Mouse (Mus musculus) stomach, embryonic 16.5 days (tissue): ENCODE results near the gene 4930579F01Rik. TPM values are rescaled to one million over a fixed set of nuclear protein-coding genes. Genes with fewer than 3 reads are reported as not detected.
A peak's percentile ranks its signal among the peaks of the same experiment; 100 is the strongest.

Experiments used
- ATAC-seq: fragments of 200-750 bp; cut with Nextera tagmentation; 2 replicates; pipeline ENCODE4 v1.8.0; 2017; ENCODE audit warnings: moderate number of reproducible peaks, moderate TSS enrichment; ENCODE audit not compliant: insufficient read depth, low FRiP score
- H3K27ac ChIP-seq: fragments of 300-500 bp; sonication (generic); 2 replicates; pipeline ENCODE4 v1.5.1; 2014; ENCODE audit warnings: low read length
- H3K27me3 ChIP-seq: fragments of 300-500 bp; sonication (generic); 2 replicates; pipeline ENCODE4 v1.6.1; 2014; ENCODE audit warnings: low read length, control low read depth, mixed read lengths; ENCODE audit not compliant: control insufficient read depth, insufficient read depth
- H3K36me3 ChIP-seq: fragments of 300-500 bp; sonication (generic); 2 replicates; pipeline ENCODE4 v1.6.1; 2014; ENCODE audit warnings: low read length; ENCODE audit not compliant: control insufficient read depth, insufficient read depth
- H3K4me1 ChIP-seq: fragments of 300-500 bp; sonication (generic); 2 replicates; pipeline ENCODE4 v1.6.1; 2014; ENCODE audit warnings: low read length, control low read depth, mixed read lengths; ENCODE audit not compliant: control insufficient read depth, insufficient read depth
- H3K4me2 ChIP-seq: fragments of 300-500 bp; sonication (generic); 2 replicates; pipeline ENCODE4 v1.6.1; 2014; ENCODE audit warnings: low read depth, low read length, mixed read lengths
- H3K4me3 ChIP-seq: fragments of 300-500 bp; sonication (generic); replicated peaks from 2 replicates; pipeline ENCODE4 v1.5.1; 2014; ENCODE audit warnings: mild to moderate bottlenecking, low read length
- H3K9ac ChIP-seq: fragments of 300-500 bp; sonication (generic); 2 replicates; pipeline ENCODE4 v1.6.1; 2014; ENCODE audit warnings: low read length
- H3K9me3 ChIP-seq: fragments of 300-500 bp; sonication (generic); replicated peaks from 2 replicates; pipeline ENCODE4 v1.6.1; 2016; ENCODE audit warnings: low read length, control low read depth; ENCODE audit not compliant: control insufficient read depth
- WGBS: fragments of 180-500 bp; shearing (Covaris S2); extraction: QIAGEN DNeasy Blood & Tissue Kit; methylation state at CpG from one replicate; pipeline ENCODE4 v1.1.7; 2014; 5-methylcytosine and 5-hydroxymethylcytosine counted together
- polyA plus RNA-seq: library from polyadenylated mRNA; unstranded; fragments of >200 nt; fragmentation: Nextera tagmentation; extraction: Ambion mirVana; gene quantifications from 2 replicates; pipeline ENCODE4 v1.2.1, GENCODE M21; 2015

4930579F01Rik gene
- polyA plus RNA-seq, 1 experiment from 2014 or later = 0.13 TPM

DNA sequence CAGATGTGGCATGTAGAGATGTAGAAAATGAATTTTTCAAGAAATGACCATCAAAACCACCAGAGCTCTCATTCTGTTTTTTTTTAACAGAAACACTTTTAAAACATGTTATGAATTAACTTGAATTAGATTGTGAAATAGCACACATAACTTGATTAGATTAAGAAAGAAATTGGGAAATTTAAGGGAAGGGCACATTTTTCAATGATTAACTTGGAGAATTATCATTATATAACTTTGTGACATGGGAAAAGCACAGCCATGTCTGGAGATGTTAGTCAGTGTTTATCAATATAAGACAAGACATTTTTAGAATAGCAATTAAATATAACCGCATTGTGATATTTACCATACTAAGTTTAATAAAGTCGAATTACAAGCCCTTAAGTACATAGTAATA, 37.9 kb upstream of the 4930579F01Rik start:
- ATAC-seq = no peak
- WGBS = 70% methylated on average over 2 of the region's 2 CpGs

DNA sequence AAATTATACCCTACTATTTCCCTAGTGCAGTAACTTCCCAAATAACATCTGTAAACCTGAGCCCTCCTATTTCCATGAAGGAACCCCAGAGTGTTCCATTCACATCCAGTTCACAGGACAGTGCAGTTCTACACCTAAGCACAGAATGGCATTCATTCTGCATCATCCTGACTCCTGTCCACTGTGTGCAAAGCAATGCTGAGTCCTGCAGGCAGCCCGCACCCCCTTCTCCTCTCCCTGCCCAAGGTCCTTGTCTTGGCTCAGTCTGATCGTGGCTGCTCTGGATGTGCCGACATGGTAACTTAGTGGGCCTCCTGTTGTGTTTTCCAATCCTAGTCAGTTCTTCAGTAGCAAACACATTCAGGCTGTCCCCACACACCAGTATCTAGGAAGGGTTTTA, 36.6 kb upstream of the 4930579F01Rik start:
- WGBS = 85% methylated on average over 3 of the region's 3 CpGs
- no peaks in the 10 kb centered on the region for H3K4me1 ChIP-seq
- no peak overlapping the region for H3K4me3 ChIP-seq
- H3K27me3 ChIP-seq = no peaks in the 10 kb centered on the region
- no peak overlapping the region for H3K27ac ChIP-seq
- H3K36me3 ChIP-seq = no peaks in the 10 kb centered on the region
- H3K4me2 ChIP-seq = no peak overlapping the region
- H3K9ac ChIP-seq = no peak overlapping the region
- no peaks in the 10 kb centered on the region for H3K9me3 ChIP-seq
- ATAC-seq = no peak

More for the DNA sequence above, 37.9 kb upstream of the 4930579F01Rik start:
- no peak overlapping the region for H3K4me2 ChIP-seq
- no peak overlapping the region for H3K4me3 ChIP-seq
- H3K27ac ChIP-seq = no peak overlapping the region
- H3K9ac ChIP-seq = no peak overlapping the region
- no peaks in the 10 kb centered on the region for H3K36me3 ChIP-seq
- H3K27me3 ChIP-seq = no peaks in the 10 kb centered on the region
- no peaks in the 10 kb centered on the region for H3K4me1 ChIP-seq
- H3K9me3 ChIP-seq = no peaks in the 10 kb centered on the region

DNA sequence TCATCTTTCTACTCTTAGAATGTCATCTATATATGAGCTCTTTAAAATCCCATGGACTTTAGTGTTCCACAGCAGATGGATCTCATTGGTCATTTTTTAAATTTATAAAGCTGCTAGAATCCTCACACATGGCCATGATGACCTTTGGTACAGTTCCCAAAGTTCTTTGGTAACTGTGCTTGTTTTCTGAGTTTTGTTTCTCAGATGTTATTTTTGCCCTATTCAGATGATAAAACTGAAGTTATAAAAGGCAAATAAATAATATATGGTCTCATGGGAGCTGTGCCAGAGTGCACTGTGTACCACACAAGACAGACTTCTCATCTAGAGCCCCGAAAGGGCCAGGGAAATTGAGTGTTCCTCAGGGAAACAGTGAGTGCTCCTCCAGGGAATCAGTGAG, 35.8 kb upstream of the 4930579F01Rik start:
- ATAC-seq = no peak

DNA sequence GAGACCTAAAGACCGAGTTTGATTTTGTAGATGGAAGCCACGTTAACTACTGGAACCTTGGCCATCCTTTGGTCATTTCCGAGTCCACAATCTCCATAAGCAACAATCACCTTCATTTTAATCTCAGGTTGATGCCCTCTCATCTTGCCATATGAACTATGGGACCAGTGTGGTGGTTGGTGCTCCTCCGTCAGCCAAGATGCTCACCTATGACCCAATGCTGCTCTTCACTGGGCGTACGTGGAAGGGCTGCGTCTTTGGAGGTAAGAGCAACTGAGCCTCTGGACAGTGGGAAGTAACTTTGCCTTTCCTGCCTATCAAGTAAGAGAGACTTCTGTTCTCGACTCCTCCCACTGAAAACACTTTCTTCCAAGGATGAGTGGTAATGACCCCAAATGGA, 34.2 kb upstream of the 4930579F01Rik start:
- no peaks in the 10 kb centered on the region for H3K9me3 ChIP-seq
- 91% methylated on average over 8 of the region's 8 CpGs for WGBS
- H3K27ac ChIP-seq = no peak overlapping the region
- H3K36me3 ChIP-seq = no peaks in the 10 kb centered on the region
- no peaks in the 10 kb centered on the region for H3K27me3 ChIP-seq
- no peak for ATAC-seq
- H3K4me3 ChIP-seq = no peak overlapping the region
- H3K4me1 ChIP-seq = no peaks in the 10 kb centered on the region
- no peak overlapping the region for H3K9ac ChIP-seq
- no peak overlapping the region for H3K4me2 ChIP-seq

More for the DNA sequence above, 35.8 kb upstream of the 4930579F01Rik start:
- 89% methylated on average over 1 of the region's 1 CpGs for WGBS
- Histone ChIP-seq H3K9me3 (no peaks in the 10 kb centered on the region), H3K36me3 (no peaks in the 10 kb centered on the region), H3K27me3 (no peaks in the 10 kb centered on the region), H3K4me2 (no peak overlapping the region), H3K4me1 (no peaks in the 10 kb centered on the region), H3K9ac (no peak overlapping the region), H3K27ac (no peak overlapping the region), H3K4me3 (no peak overlapping the region)

DNA sequence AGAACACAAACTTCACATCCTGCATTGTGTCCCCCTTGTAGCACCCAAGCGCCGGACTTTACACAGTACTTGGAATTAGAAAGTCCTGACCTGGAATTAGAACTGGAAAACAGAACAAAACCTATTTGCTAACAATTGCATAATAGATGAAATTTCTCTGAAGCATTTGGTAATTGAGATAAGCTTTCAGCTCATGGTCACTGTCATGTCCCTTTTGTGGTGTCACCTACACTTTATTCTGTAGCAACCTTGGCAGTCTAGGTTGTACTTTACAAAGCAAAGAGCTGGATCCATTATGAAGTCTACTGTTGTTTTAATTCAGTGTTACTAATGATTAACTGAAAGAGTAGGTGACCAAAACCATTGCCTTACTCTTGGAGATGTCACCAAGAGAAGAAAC, 33.5 kb upstream of the 4930579F01Rik start:
- Histone ChIP-seq H3K4me3 (no peak overlapping the region), H3K27ac (no peak overlapping the region), H3K27me3 (no peaks in the 10 kb centered on the region), H3K9ac (no peak overlapping the region), H3K9me3 (no peaks in the 10 kb centered on the region), H3K36me3 (no peaks in the 10 kb centered on the region), H3K4me2 (no peak overlapping the region), H3K4me1 (no peaks in the 10 kb centered on the region)
- WGBS = 78% methylated on average over 2 of the region's 2 CpGs
- ATAC-seq = no peak

DNA sequence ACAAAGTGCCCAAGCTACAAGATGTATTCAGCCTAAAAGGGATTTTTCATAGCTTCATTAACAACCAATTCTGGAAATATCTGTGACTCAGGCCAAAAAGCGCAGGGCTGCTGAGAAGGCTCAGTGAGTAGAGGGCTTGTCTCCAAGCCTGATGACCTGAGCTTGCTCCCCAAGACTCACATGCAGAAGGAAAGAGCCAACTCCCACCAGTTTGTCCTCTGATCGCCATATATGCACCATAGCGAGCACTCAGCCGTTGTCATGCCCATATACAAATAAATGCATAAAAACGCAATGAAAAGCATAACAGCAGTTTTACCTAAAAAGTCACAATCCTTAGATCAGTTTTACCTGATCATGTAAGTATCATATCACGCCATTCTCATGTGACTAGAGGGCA, 32.9 kb upstream of the 4930579F01Rik start:
- no peak for ATAC-seq
- Histone ChIP-seq H3K4me2 (no peak overlapping the region), H3K36me3 (no peaks in the 10 kb centered on the region), H3K4me1 (no peaks in the 10 kb centered on the region), H3K4me3 (no peak overlapping the region), H3K9ac (no peak overlapping the region), H3K9me3 (no peaks in the 10 kb centered on the region), H3K27me3 (no peaks in the 10 kb centered on the region), H3K27ac (no peak overlapping the region)
- WGBS = 95% methylated on average over 6 of the region's 6 CpGs

DNA sequence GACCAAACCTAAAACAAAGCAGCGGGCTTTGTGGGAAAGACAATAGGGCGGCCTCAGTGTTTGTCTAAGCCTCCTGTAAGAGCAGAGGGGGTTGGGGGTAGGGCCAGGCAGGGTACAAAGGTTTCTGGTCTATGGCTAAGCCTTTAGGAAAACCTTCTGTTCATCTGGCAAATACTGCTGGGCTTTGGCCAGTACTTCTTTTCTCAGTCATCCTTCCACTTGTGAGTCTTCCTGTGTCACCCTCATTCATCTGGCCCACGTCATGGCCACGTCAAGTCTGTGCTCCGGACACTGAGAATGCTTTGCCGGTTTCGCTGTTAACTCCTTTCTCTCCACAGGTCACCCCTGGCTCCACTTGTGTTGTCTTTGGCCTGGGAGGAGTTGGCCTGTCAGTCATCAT, 32.2 kb upstream of the 4930579F01Rik start:
- Histone ChIP-seq H3K36me3 (no peaks in the 10 kb centered on the region), H3K4me2 (no peak overlapping the region), H3K9ac (no peak overlapping the region), H3K27ac (peak overlapping the region; percentile 11; the same call in 1 of the 2 replicates), H3K4me1 (no peaks in the 10 kb centered on the region), H3K27me3 (no peaks in the 10 kb centered on the region), H3K4me3 (no peak overlapping the region), H3K9me3 (no peaks in the 10 kb centered on the region)
- peak; percentile 57; the same call in 1 of the 2 replicates for ATAC-seq
- 51% methylated on average over 7 of the region's 7 CpGs for WGBS

DNA sequence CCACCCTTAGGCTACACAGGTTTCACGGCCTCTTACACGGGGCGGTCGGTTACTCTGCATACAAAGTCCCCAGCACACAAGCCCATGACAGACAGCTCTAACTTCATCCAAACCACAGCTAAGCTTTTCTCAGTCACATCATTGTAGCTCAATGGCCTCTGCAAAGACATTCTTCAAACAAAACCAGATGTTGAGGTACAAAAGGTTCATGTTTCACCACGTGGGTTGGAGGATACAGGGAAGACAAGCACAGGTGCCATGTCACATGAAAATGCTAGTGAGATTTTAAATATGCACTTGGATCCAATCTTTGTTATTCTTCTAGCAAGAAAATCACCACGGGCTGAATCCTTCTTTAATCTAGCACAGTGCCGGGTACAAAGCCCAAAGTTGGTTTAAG, 31.7 kb upstream of the 4930579F01Rik start:
- 63% methylated on average over 6 of the region's 7 CpGs for WGBS
- ATAC-seq = no peak; the same call in 1 of the 2 replicates

DNA sequence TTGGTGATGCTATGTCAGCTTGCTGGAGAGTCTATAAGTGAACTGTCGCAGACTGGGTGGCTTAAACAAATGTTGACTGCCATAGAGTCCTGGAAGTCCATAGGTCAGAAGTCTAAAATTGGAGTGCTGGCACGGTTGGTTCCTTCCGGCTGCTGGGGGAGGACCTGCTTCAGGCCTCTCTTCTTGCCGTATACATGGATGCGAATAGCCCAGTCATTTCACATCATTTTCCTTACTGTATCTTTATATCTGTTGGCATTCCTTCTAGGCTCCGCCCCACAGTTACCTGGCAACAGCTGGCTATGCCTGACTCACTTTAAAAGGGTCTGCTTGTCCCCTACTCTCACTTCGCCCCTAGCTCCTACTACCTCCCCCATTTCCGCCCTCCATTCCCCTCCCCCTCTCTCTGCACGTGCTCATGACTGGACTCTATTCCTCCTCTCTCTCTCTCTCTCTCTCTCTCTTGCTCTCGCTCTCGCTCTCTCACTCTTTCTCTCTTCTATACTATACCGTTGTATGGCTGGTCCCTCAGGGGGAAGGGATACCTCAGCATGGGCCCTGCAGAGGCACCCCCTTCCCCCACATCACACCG, 30.8 kb upstream of the 4930579F01Rik start:
- H3K27me3 ChIP-seq = no peaks in the 10 kb centered on the region
- H3K4me3 ChIP-seq = no peak overlapping the region
- no peaks in the 10 kb centered on the region for H3K9me3 ChIP-seq
- H3K36me3 ChIP-seq = no peaks in the 10 kb centered on the region
- whole genome bisulfite sequencing = 82% methylated on average over 13 of the region's 13 CpGs
- no peak overlapping the region for H3K4me2 ChIP-seq
- no peaks in the 10 kb centered on the region for H3K4me1 ChIP-seq
- no peak for ATAC-seq
- H3K27ac ChIP-seq = no peak overlapping the region
- H3K9ac ChIP-seq = no peak overlapping the region

More for the DNA sequence above, 31.7 kb upstream of the 4930579F01Rik start:
- Histone ChIP-seq H3K27me3 (no peaks in the 10 kb centered on the region), H3K9ac (no peak overlapping the region), H3K27ac (peak overlapping the region; percentile 0; the same call in 1 of the 2 replicates), H3K36me3 (no peaks in the 10 kb centered on the region), H3K9me3 (no peaks in the 10 kb centered on the region), H3K4me3 (no peak overlapping the region), H3K4me2 (no peak overlapping the region), H3K4me1 (no peaks in the 10 kb centered on the region)
